Mouse (Mus musculus) MEL (cell line): ENCODE measurements around the gene Tmem132c. TPM values are rescaled to one million over a fixed set of nuclear protein-coding genes. Genes with fewer than 3 reads are reported as not detected.

Experiments used
- DNase-seq: peaks from one replicate; pipeline ENCODE4 v3.0.0; 2011; ENCODE audit warnings: low read depth, low spot score
- H3K27ac ChIP-seq: 2 replicates; pipeline ENCODE4 v1.5.1; 2012; ENCODE audit warnings: low read depth, mild to moderate bottlenecking, control low read depth, low read length, moderate library complexity; ENCODE audit not compliant: control insufficient read depth
- H3K27me3 ChIP-seq, 2 experiments: fragments of 150-350 bp in 1 of 2; sonication (generic) in 1 of 2; 2 replicates each; pipeline ENCODE4 v1.6.1; 2012; ENCODE audit warnings: low read length in 2 of 2, mild to moderate bottlenecking in 2 of 2, improper control_type of control experiment in 1 of 2, moderate library complexity in 1 of 2; ENCODE audit not compliant: insufficient read depth in 2 of 2, control insufficient read depth in 1 of 2
- H3K36me3 ChIP-seq, 2 experiments: 2 replicates each; pipeline ENCODE4 v1.6.1; 2012 to 2014; ENCODE audit warnings: low read length in 2 of 2, improper control_type of control experiment in 1 of 2, inconsistent platforms in 1 of 2, mild to moderate bottlenecking in 1 of 2; ENCODE audit not compliant: insufficient read depth in 2 of 2, control insufficient read depth in 1 of 2
- H3K4me1 ChIP-seq, 2 experiments: fragments of 150-350 bp in 1 of 2; sonication (generic) in 1 of 2; 2 replicates each; pipeline ENCODE4 v1.6.1; 2012; ENCODE audit warnings: low read length in 2 of 2, improper control_type of control experiment in 1 of 2, mild to moderate bottlenecking in 1 of 2; ENCODE audit not compliant: insufficient read depth in 2 of 2, control insufficient read depth in 1 of 2
- H3K4me3 ChIP-seq, 2 experiments: fragments of 150-350 bp in 1 of 2; sonication (generic) in 1 of 2; 2 replicates each; pipeline ENCODE4 v1.5.1; 2012; ENCODE audit warnings: low read depth in 2 of 2, low read length in 2 of 2, mild to moderate bottlenecking in 2 of 2, moderate library complexity in 2 of 2, control low read depth in 1 of 2, improper control_type of control experiment in 1 of 2; ENCODE audit not compliant: control insufficient read depth in 1 of 2, insufficient read depth in 1 of 2
- H3K79me2 ChIP-seq: 2 replicates; pipeline ENCODE4 v1.6.1; 2012; ENCODE audit warnings: mild to moderate bottlenecking, low read length, moderate library complexity; ENCODE audit not compliant: control insufficient read depth, poor library complexity, insufficient read depth
- H3K9ac ChIP-seq: 2 replicates; pipeline ENCODE4 v1.6.1; 2012; ENCODE audit warnings: low read depth, mild to moderate bottlenecking, control low read depth, low read length, moderate library complexity; ENCODE audit not compliant: control insufficient read depth, poor library complexity, severe bottlenecking
- H3K9me3 ChIP-seq: fragments of 150-350 bp; sonication (generic); replicated peaks from 2 replicates; pipeline ENCODE4 v1.6.1; 2012; ENCODE audit warnings: mild to moderate bottlenecking, low read length, improper control_type of control experiment, moderate library complexity; ENCODE audit not compliant: insufficient read depth
- BHLHE40 ChIP-seq: IDR thresholded peaks from 2 replicates; pipeline ENCODE4 v1.6.1; 2012; ENCODE audit warnings: low read depth, mild to moderate bottlenecking, inconsistent platforms, low read length, improper control_type of control experiment, borderline replicate concordance
- CHD1 ChIP-seq: IDR thresholded peaks from 2 replicates; pipeline ENCODE4 v1.6.1; 2012; ENCODE audit warnings: low read depth, mild to moderate bottlenecking, inconsistent platforms, low read length, improper control_type of control experiment
- CHD2 ChIP-seq: IDR thresholded peaks from 2 replicates; pipeline ENCODE4 v1.6.1; 2011; ENCODE audit warnings: low read length, improper control_type of control experiment
- CTCF ChIP-seq, 3 experiments: IDR thresholded peaks in 2 of 3; conservative IDR thresholded peaks in 1 of 3; 2 replicates each; pipeline ENCODE4 v1.5.1; 2011 to 2012; ENCODE audit warnings: low read length in 3 of 3, low read depth in 2 of 3, mild to moderate bottlenecking in 2 of 3, improper control_type of control experiment in 1 of 3, inconsistent platforms in 1 of 3, mixed read lengths in 1 of 3, moderate library complexity in 1 of 3; ENCODE audit not compliant: control insufficient read depth in 1 of 3, insufficient read depth in 1 of 3, poor library complexity in 1 of 3, severe bottlenecking in 1 of 3
- E2F4 ChIP-seq: IDR thresholded peaks from 2 replicates; pipeline ENCODE4 v1.6.1; 2011; ENCODE audit warnings: low read depth, low read length, improper control_type of control experiment, borderline replicate concordance
- ELF1 ChIP-seq: IDR thresholded peaks from 2 replicates; pipeline ENCODE4 v1.6.1; 2014; ENCODE audit warnings: low read depth, mild to moderate bottlenecking, inconsistent platforms, low read length, improper control_type of control experiment, moderate library complexity
- ETS1 ChIP-seq: IDR thresholded peaks from 2 replicates; pipeline ENCODE4 v1.6.1; 2012; ENCODE audit warnings: low read depth, mild to moderate bottlenecking, inconsistent platforms, low read length, improper control_type of control experiment, moderate library complexity
- GATA1 ChIP-seq: IDR thresholded peaks from 2 replicates; pipeline ENCODE4 v1.6.1; 2011; ENCODE audit warnings: low read depth, low read length, improper control_type of control experiment
- HCFC1 ChIP-seq: IDR thresholded peaks from 2 replicates; pipeline ENCODE4 v1.6.1; 2012; ENCODE audit warnings: low read depth, mild to moderate bottlenecking, inconsistent platforms, low read length, improper control_type of control experiment, moderate library complexity
- JUND ChIP-seq: IDR thresholded peaks from 2 replicates; pipeline ENCODE4 v1.6.1; 2011; ENCODE audit warnings: low read depth, mild to moderate bottlenecking, improper control_type of control experiment, low read length
- KAT2A ChIP-seq: conservative IDR thresholded peaks from 2 replicates; pipeline ENCODE4 v1.6.1; 2012; ENCODE audit warnings: low read depth, low read length, improper control_type of control experiment, inconsistent platforms
- MAX ChIP-seq: IDR thresholded peaks from 2 replicates; pipeline ENCODE4 v1.6.1; 2011; ENCODE audit warnings: low read length, improper control_type of control experiment
- MAZ ChIP-seq: IDR thresholded peaks from 2 replicates; pipeline ENCODE4 v1.6.1; 2012; ENCODE audit warnings: low read depth, mild to moderate bottlenecking, inconsistent platforms, low read length, improper control_type of control experiment
- MYC ChIP-seq: IDR thresholded peaks from 2 replicates; pipeline ENCODE4 v1.6.1; 2011; ENCODE audit warnings: low read depth, mild to moderate bottlenecking, low read length, improper control_type of control experiment, moderate library complexity
- NELFE ChIP-seq: IDR thresholded peaks from 2 replicates; pipeline ENCODE4 v1.6.1; 2011; ENCODE audit warnings: low read depth, low read length, improper control_type of control experiment
- NRF1 ChIP-seq: IDR thresholded peaks from 2 replicates; pipeline ENCODE4 v1.6.1; 2014; ENCODE audit warnings: low read depth, mild to moderate bottlenecking, inconsistent platforms, low read length, improper control_type of control experiment, moderate library complexity; ENCODE audit not compliant: poor library complexity, insufficient read depth, severe bottlenecking
- POLR2AphosphoS2 ChIP-seq: IDR thresholded peaks from 2 replicates; pipeline ENCODE4 v1.6.1; 2011; ENCODE audit warnings: low read length, improper control_type of control experiment
- RAD21 ChIP-seq: IDR thresholded peaks from 2 replicates; pipeline ENCODE4 v1.6.1; 2011; ENCODE audit warnings: mild to moderate bottlenecking, low read depth, low read length, improper control_type of control experiment
- RCOR1 ChIP-seq: IDR thresholded peaks from 2 replicates; pipeline ENCODE4 v1.6.1; 2012; ENCODE audit warnings: low read depth, mild to moderate bottlenecking, inconsistent platforms, low read length, improper control_type of control experiment
- SIN3A ChIP-seq: IDR thresholded peaks from 2 replicates; pipeline ENCODE4 v1.6.1; 2012; ENCODE audit warnings: low read length, improper control_type of control experiment, inconsistent platforms
- SMC3 ChIP-seq: IDR thresholded peaks from 2 replicates; pipeline ENCODE4 v1.6.1; 2011; ENCODE audit warnings: low read depth, low read length, improper control_type of control experiment
- TAL1 ChIP-seq: IDR thresholded peaks from 2 replicates; pipeline ENCODE4 v1.6.1; 2012; ENCODE audit warnings: mild to moderate bottlenecking, inconsistent platforms, low read length, moderate library complexity, mixed read lengths
- TBP ChIP-seq: IDR thresholded peaks from 2 replicates; pipeline ENCODE4 v1.8.0; 2011; ENCODE audit warnings: low read depth, low read length, improper control_type of control experiment
- TCF12 ChIP-seq: IDR thresholded peaks from 2 replicates; pipeline ENCODE4 v1.6.1; 2014; ENCODE audit warnings: low read depth, mild to moderate bottlenecking, inconsistent platforms, low read length, improper control_type of control experiment, moderate library complexity
- UBTF ChIP-seq: IDR thresholded peaks from 2 replicates; pipeline ENCODE4 v1.6.1; 2012; ENCODE audit warnings: low read depth, mild to moderate bottlenecking, inconsistent platforms, low read length, improper control_type of control experiment, moderate library complexity, borderline replicate concordance; ENCODE audit not compliant: insufficient read depth
- USF2 ChIP-seq, 2 experiments: IDR thresholded peaks; 2 replicates each; pipeline ENCODE4 v1.6.1; 2011 to 2012; ENCODE audit warnings: improper control_type of control experiment in 2 of 2, low read length in 2 of 2, borderline replicate concordance in 1 of 2, inconsistent platforms in 1 of 2, low read depth in 1 of 2, mild to moderate bottlenecking in 1 of 2; ENCODE audit not compliant: insufficient read depth in 1 of 2
- ZC3H11A ChIP-seq: IDR thresholded peaks from 2 replicates; pipeline ENCODE4 v1.6.1; 2012; ENCODE audit warnings: low read depth, mild to moderate bottlenecking, inconsistent platforms, low read length, improper control_type of control experiment
- ZNF384 ChIP-seq: IDR thresholded peaks from 2 replicates; pipeline ENCODE4 v1.6.1; 2012; ENCODE audit warnings: low read depth, mild to moderate bottlenecking, inconsistent platforms, low read length, improper control_type of control experiment
- polyA plus RNA-seq, 2 experiments: library from polyadenylated mRNA; stranded (reverse) in 1 of 2; unstranded in 1 of 2; fragments of >175 nt in 1 of 2; fragments of >200 nt in 1 of 2; gene quantifications; 2 replicates each; pipeline versions ENCODE4 v1.2.1 to v1.2.4; 2012; ENCODE audit warnings: low replicate concordance in 2 of 2, low read depth in 1 of 2; ENCODE audit not compliant: insufficient read length in 2 of 2, insufficient read depth in 1 of 2, missing spikeins in 1 of 2
- total RNA-seq: library from RNA; depleted of rRNA; stranded (reverse); fragments of 300-350 nt; gene quantifications from 2 replicates; pipeline ENCODE4 v1.2.3, GENCODE M21; 2012

The Tmem132c gene
- total and polyA plus RNA-seq, 3 experiments, result not detected

DNA sequence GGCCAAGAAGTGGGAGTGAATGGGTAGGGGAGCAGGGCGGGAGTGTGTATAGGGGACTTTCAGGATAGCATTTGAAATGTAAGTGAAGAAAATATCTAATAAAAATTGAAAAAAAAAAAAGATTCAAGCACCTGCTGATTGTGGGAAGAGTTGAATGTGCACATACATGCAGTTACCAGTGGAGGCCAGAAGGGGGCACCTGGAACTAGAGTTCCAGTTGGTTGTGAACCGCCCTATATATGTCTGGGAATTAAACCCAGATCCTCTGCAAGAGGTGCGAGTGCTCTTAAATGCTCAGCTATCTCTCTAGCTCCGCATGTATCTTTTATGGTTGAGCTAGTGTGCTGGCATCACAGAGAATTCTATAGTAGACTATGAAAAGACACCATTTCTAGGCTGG is 42.8 kb upstream of the Tmem132c start:
- no peaks in the 10 kb centered on the region for H3K9me3 ChIP-seq
- TF ChIP-seq MYC (no peak), MAZ (no peak), ZC3H11A (no peak), HCFC1 (no peak), TAL1 (no peak), SMC3 (0 out of 2 replicates have a peak, but pooled peaks have one; percentile 22), BHLHE40 (no peak), RAD21 (peak; percentile 8), ELF1 (no peak), CTCF (IDR thresholded peaks at IDR 0.05 in 2 of 3, conservative IDR thresholded peaks at IDR 0.05 in 1 of 3; ENCODE audit: control insufficient read depth in 1 of 3, insufficient read depth in 1 of 3, low read depth in 2 of 3, low read length in 3 of 3, poor library complexity in 1 of 3, severe bottlenecking in 1 of 3) (peak in 2 of 3 experiments; percentile 15 to 29; a peak in 3 of 6 replicates), RCOR1 (no peak), POLR2AphosphoS2 (no peak), ZNF384 (no peak), TCF12 (no peak), E2F4 (no peak), MAX (no peak), CHD2 (no peak), ETS1 (no peak), JUND (no peak)

DNA sequence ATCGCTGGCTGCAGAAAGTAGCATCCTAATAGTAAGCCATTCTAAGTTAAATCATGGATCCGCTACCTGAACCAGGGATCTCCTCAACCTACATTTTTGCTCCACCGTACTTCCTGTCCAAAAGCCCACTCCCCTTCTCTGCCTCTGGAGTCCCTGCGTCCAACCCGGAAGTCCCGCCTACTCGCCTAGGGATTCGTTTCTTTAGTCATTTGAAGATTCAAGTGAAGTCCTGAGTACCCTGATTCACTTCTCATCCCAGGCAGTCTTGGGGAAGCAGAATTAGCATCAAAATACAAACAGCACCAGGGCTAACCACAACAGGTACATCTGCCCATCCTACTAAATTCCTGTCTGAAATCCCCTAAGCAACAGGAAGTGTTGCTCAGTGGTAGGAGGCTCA is 36.7 kb upstream of the Tmem132c start:
- Histone ChIP-seq H3K27ac (no peak overlapping the region), H3K79me2 (no peaks in the 10 kb centered on the region), H3K4me1 (no peaks in the 10 kb centered on the region), H3K36me3 (no peaks in the 10 kb centered on the region), H3K9ac (no peak overlapping the region), H3K9me3 (no peaks in the 10 kb centered on the region)
- no peak for DNase-seq
- TF ChIP-seq UBTF, result no peak
- no peak for TF ChIP-seq SIN3A
- no peak for TF ChIP-seq KAT2A
- TF ChIP-seq TBP, result no peak
- TF ChIP-seq POLR2AphosphoS2, result no peak
- TF ChIP-seq USF2 (IDR thresholded peaks at IDR 0.05; ENCODE audit: borderline replicate concordance in 1 of 2, insufficient read depth in 1 of 2, low read depth in 1 of 2, low read length in 2 of 2), result no peak
- TF ChIP-seq HCFC1, result no peak
- no peak for TF ChIP-seq JUND
- no peak for TF ChIP-seq GATA1
- TF ChIP-seq MAZ, result no peak
- no peak for TF ChIP-seq BHLHE40
- TF ChIP-seq SMC3, result no peak
- no peak for TF ChIP-seq ZC3H11A
- TF ChIP-seq CHD1, result no peak
- TF ChIP-seq MAX, result no peak
- no peak for TF ChIP-seq RAD21
- no peak for TF ChIP-seq NRF1
- no peak for TF ChIP-seq TCF12
- no peak for TF ChIP-seq NELFE
- TF ChIP-seq, all 39 proteins: peak for 0
- Histone ChIP-seq H3K4me3 (no peak overlapping the region), H3K27me3 (no peaks in the 10 kb centered on the region)

More for the DNA sequence above, 42.8 kb upstream of the Tmem132c start:
- Histone ChIP-seq H3K27me3 (no peaks in the 10 kb centered on the region), H3K9ac (no peak overlapping the region), H3K36me3 (no peaks in the 10 kb centered on the region), H3K4me1 (no peaks in the 10 kb centered on the region), H3K27ac (no peak overlapping the region), H3K4me3 (no peak overlapping the region), H3K79me2 (no peaks in the 10 kb centered on the region)
- DNase-seq, result peak; percentile 10
